Mouse (Mus musculus): ENCODE measurements around the gene Tmem125. TPM values are rescaled to one million over a fixed set of nuclear protein-coding genes. Genes with fewer than 3 reads are reported as not detected.
"Not testable (repeated sequence)": the region's sequence is repeated elsewhere in the genome, so short reads cannot be mapped to it uniquely, and the experiment has no call there.

The Tmem125 gene
- polyA plus RNA-seq, 1 experiment from 2014 or later, result 0.42 TPM

DNA sequence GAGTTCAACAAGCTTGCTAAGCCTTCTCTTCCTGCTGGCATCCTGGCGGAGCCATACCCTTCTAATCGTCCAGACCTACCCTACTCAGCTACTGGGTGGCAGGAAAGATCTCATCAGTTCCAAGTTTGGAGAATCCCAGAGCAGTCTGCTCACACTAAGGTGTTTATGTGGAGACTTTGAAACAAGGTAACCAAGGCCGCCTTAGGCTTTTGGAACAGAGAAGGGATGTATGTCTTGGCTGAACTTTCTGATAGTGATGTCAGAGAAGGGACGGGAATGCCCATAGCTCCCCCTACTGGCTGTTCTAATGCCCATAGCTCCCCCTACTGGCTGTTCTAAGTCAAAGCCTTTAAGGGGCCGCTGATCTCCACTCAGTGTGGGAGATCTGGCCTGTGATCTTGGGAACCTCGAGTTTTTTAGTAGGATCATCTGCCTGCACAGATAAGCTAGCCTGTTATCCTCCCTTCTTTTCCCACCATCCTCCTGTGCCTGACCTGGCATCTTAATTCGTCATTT lies 22.4 kb upstream of the Tmem125 start:
- peak; percentile 76 for TF ChIP-seq CTCF (IDR thresholded peaks at IDR 0.05)
- in situ Hi-C loops (cut with MboI; ENCODE audit: low pct_unique_long_range_greater_than_20kb), result loop anchor here (5.0 to 10.0 kb wide), 2 partner anchors 159 to 361 kb away; partner anchors contain the start of genes Med8 and Szt2
- DNase-seq (ENCODE audit: low read depth, low spot score) (peak; percentile 17), ATAC-seq (no peak)
- peaks cover 10% of the 10 kb centered on the region for H3K27me3 ChIP-seq
- ChIA-PET POLR2A (no interaction called here), CTCF (interaction anchor here (0.9 to 2.0 kb wide), 6 partner anchors 9 to 145 kb away, joined by 3 to 7 read pairs (median 4); no protein-coding TSS in a partner anchor)

DNA sequence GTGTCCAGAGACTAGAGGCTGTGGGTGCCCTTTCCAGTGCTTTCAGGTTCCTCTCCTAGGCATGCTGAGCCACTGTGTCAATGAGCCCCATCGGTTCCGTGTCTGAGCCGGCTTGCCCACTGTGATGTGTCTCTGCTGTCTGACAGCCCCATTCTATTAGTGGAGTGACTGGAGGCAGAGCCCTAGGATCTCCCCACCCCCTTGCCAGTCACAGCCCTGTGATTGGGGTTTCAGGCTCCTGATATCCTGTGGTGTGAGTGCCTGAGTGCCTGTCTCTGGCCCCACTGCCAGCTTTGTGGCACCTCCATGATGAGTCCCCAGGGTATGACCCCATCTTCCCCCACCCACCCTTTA lies 21.1 kb upstream of the Tmem125 start:
- ATAC-seq (no peak), DNase-seq (ENCODE audit: low read depth, low spot score) (no peak)
- CTCF ChIA-PET, result interaction anchor here (2.0 kb wide), 1 partner anchor 12 kb away, joined by 7 read pairs; no protein-coding TSS in a partner anchor
- TF ChIP-seq CTCF (IDR thresholded peaks at IDR 0.05), result no peak
- POLR2A ChIA-PET, result no interaction called here
- H3K27me3 ChIP-seq, result peaks cover 10% of the 10 kb centered on the region
- in situ Hi-C loops (cut with MboI; ENCODE audit: low pct_unique_long_range_greater_than_20kb), result loop anchor here (5.0 to 10.0 kb wide), 2 partner anchors 158 to 360 kb away; partner anchors contain the start of genes Med8 and Szt2

DNA sequence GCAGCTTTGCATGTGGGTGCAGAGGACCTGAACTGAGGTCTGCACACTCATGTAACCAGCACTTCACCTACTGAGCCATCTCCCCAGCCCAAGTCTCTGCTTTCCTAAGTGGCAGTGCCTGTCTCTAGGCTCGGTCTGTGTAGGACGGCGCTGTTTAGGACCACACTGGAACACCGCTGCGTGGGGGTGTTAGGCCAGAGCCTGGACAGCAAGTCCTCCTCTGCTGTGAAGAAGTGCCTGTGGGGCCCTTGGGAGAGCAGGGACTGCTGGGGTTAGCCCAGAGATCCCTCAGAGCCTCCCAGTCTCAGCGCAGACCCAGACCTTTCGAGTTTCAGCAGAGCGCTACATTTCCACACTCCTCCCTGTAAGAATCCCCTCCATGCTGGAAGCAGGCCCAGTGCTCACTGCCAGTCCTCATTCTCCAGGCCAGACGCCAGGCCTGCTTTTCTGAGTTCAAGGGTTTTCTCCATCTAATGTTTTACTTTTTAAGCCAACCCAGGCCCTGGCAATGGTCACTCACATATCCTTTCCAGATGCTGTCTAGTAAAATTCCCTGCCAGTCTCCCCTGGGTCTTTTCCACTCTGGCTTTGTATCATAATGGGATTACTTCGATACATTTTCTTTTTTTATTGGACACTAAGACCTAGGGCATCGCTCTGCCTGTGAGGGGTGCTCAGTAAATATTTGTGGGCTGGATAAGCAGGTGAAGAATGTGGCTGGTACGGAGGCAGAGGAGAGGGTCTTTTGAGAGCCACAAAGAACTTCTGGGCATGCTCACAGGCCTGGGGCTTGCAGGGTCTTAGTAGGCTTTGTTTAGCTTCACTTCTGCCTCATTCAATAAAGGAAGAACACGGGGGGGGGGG lies 20.4 kb upstream of the Tmem125 start:
- in situ Hi-C loops (cut with MboI; ENCODE audit: low pct_unique_long_range_greater_than_20kb), result loop anchor here (10.0 kb wide), 1 partner anchor 359 kb away; no protein-coding TSS in a partner anchor
- no peak for TF ChIP-seq CTCF (IDR thresholded peaks at IDR 0.05)
- no peak for ATAC-seq
- H3K27me3 ChIP-seq, result peaks cover 4% of the 10 kb centered on the region
- ChIA-PET CTCF (interaction anchor here (2.0 kb wide), 1 partner anchor 12 kb away, joined by 7 read pairs; no protein-coding TSS in a partner anchor), POLR2A (no interaction called here)
- DNase-seq (ENCODE audit: low read depth, low spot score), result no peak

DNA sequence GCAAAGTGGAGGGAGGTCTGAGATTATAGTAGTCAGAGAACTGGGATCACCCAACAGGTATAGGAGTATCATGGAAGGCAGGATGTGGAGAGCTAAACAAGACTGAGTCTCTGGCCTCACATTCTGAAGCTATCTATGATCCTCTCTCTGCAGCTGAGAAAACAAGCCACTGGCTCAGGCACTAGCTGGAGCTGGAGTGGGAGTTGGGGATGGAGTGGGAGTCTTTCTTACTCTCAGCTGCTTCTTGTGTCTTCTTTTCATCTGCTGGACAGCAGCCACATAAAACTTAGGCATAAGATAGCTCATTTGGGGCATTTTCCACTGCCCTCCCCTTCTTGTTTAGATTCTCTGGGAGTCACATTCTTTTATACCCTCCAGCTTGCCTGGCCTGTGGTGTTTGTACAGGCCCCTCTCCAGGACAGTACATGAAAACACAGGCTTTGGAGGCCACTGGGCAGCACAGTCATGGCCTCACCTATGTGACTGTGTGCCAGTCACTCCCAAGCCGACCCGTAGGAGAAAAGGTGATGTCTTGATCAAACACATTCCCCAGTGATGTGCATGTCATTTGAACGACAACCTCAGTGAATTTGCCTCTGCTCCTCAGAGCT lies 9.3 kb upstream of the Tmem125 start:
- CTCF ChIA-PET, result interaction anchor here (2.3 kb wide), 1 partner anchor 12 kb away, joined by 7 read pairs; no protein-coding TSS in a partner anchor
- no peak for TF ChIP-seq CTCF (IDR thresholded peaks at IDR 0.05)
- POLR2A ChIA-PET, result no interaction called here
- DNase-seq (ENCODE audit: low read depth, low spot score) (no peak), ATAC-seq (no peak)
- in situ Hi-C loops (cut with MboI; ENCODE audit: low pct_unique_long_range_greater_than_20kb), result no loop called here
- H3K27me3 ChIP-seq, result peaks cover 4% of the 10 kb centered on the region

DNA sequence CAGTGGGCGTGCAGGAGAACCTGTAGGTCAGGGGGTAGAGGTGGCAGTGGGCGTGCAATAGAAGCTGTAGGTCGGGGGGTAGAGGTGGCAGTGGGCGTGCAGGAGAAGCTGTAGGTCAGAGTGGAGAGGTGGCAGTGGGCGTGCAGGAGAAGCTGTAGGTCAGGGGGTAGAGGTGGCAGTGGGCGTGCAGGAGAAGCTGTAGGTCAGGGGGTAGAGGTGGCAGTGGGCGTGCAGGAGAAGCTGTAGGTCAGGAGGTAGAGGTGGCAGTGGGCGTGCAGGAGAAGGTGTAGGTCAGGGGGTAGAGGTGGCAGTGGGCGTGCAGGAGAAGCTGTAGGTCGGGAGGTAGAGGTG lies 4.3 kb upstream of the Tmem125 start:
- H3K27me3 ChIP-seq; in situ Hi-C loops (cut with MboI; ENCODE audit: low pct_unique_long_range_greater_than_20kb); DNase-seq (ENCODE audit: low read depth, low spot score); POLR2A ChIA-PET; CTCF ChIA-PET; ATAC-seq: not testable (repeated sequence)

DNA sequence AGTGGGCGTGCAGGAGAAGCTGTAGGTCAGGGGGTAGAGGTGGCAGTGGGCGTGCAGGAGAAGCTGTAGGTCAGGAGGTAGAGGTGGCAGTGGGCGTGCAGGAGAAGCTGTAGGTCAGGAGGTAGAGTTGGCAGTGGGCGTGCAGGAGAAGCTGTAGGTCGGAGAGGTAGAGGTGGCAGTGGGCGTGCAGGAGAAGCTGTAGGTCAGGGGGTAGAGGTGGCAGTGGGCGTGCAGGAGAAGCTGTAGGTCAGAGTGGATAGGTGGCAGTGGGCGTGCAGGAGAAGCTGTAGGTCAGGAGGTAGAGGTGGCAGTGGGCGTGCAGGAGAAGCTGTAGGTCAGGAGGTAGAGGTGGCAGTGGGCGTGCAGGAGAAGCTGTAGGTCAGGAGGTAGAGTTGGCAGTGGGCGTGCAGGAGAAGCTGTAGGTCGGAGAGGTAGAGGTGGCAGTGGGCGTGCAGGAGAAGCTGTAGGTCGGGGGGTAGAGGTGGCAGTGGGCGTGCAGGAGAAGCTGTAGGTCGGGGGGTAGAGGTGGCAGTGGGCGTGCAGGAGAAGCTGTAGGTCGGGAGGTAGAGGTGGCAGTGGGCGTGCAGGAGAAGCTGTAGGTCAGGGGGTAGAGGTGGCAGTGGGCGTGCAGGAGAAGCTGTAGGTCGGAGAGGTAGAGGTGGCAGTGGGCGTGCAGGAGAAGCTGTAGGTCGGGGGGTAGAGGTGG lies 3.7 kb upstream of the Tmem125 start:
- CTCF ChIA-PET; POLR2A ChIA-PET; H3K27me3 ChIP-seq; in situ Hi-C loops (cut with MboI; ENCODE audit: low pct_unique_long_range_greater_than_20kb); ATAC-seq; DNase-seq (ENCODE audit: low read depth, low spot score): not testable (repeated sequence)

DNA sequence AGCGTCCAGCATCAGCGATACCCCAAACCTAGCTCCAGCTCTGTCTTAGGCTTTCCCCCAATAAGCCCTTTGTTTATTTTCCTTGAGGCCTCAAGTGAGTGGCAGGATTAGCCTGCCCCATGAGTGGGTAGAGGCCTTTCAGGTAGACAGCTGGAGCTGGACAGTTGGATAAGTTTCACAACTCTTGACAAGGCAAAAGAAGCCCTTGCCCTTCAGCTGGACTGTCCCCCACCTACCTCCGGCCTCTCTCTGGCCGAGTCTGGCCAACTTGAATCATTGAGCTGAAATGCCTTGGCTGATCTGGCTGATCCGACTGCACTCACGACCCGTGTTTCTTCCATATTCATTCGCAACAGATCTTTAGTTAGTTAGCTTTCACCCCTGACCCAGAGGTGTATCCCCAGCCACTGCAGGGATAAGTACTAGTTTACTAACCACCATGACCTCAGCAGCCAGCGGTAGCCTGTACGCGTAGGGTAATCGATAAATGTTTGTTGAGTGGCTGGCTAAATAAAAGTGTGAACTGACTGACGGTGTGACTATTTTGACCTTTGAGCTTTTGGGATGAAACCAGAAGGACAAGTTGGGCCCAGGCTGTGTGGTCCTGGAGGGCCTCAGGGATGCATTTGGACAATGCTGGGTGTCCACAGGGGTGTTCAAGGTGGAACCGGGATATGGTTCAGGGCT lies 740 bp upstream of the Tmem125 start:
- POLR2A ChIA-PET, result interaction anchor here (0.9 kb wide), 1 partner anchor 131 kb away, joined by 3 read pairs; no protein-coding TSS in a partner anchor
- in situ Hi-C loops (cut with MboI; ENCODE audit: low pct_unique_long_range_greater_than_20kb), result no loop called here

DNA sequence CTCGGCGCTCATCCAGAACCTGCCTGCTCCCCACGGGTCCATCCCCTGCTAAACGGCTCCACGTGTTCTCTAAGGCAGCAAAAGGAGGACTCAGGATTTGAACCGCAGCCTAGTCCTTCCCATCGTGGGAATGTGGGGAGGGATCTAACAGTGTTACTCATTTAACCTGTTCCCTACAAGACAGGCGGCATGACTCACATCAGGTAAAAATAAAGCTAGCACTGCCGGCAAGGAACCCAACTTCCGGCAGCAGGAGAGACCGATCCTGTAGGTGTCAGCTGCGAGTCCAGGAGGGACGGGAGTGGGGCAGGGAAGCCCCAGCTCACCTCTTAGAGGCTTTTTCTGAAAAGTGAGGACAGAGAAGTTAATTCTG lies 700 bp downstream of the Tmem125 start:
- no peaks in the 10 kb centered on the region for H3K27me3 ChIP-seq
- DNase-seq (ENCODE audit: low read depth, low spot score), result peak; percentile 57
- ATAC-seq, result peak; percentile 86
- CTCF ChIA-PET, result interaction anchor here (1.3 kb wide), 1 partner anchor 17 kb away, joined by 3 read pairs; no protein-coding TSS in a partner anchor
- POLR2A ChIA-PET, result no interaction called here
- no peak for TF ChIP-seq CTCF (IDR thresholded peaks at IDR 0.05)
- in situ Hi-C loops (cut with MboI; ENCODE audit: low pct_unique_long_range_greater_than_20kb), result no loop called here

More for the DNA sequence above, 740 bp upstream of the Tmem125 start:
- no peak for TF ChIP-seq CTCF (IDR thresholded peaks at IDR 0.05)
- H3K27me3 ChIP-seq, result no peaks in the 10 kb centered on the region
- no peak for ATAC-seq
- CTCF ChIA-PET, result interaction anchor here (1.3 kb wide), 1 partner anchor 19 kb away, joined by 3 read pairs; no protein-coding TSS in a partner anchor
- no peak for DNase-seq (ENCODE audit: low read depth, low spot score)

DNA sequence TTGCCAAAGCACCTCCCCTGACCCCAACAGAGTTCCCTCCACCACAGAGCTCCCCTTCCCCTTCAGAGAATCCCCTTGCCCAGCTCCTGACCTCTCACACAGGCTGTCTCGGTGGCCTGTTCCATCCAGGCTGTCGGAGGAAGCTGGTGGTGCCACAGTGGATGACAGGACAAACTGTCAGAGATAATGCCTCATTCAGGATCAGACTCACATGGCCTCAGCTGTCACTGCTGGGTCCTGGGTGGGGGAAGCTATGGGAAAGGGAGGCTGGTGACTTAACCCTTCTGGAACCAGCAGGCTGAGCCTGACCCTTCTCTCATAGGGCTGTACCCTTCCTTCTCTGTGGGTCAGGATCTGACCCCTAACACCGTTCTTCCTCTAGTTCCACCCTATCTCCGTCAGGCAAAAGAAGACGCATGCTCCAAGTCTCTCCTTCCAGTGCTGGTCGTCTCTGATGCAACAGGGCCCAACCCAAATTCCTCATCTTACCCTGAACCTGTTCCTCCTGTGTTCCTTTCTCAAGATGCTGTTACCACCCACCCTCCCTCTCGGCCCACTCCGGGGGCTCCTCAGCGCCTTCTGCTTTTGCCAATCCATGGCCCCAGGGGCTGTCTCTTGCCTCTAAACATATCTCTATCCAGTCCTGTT lies 1.2 kb downstream of the Tmem125 start:
- H3K27me3 ChIP-seq, result no peaks in the 10 kb centered on the region
- in situ Hi-C loops (cut with MboI; ENCODE audit: low pct_unique_long_range_greater_than_20kb), result no loop called here
- TF ChIP-seq CTCF (IDR thresholded peaks at IDR 0.05), result no peak
- ChIA-PET POLR2A (no interaction called here), CTCF (no interaction called here)
- DNase-seq (ENCODE audit: low read depth, low spot score) (no peak), ATAC-seq (no peak)
